Mouse (Mus musculus): ENCODE measurements at regions not wholly inside any gene's neighbourhood (a gene's known extent, or its start where the extent isn't known, plus 50 kb on each side); places are given as distances from the start of the nearest gene placed in this dataset.

GRCm38 (mm10) chr7:130073890-130074819 is 446.0 kb downstream of the Ate1 start:
- DNase-seq (ENCODE audit: low read depth, low spot score), result no peak

GRCm38 (mm10) chr7:130082662-130083061 is 437.5 kb downstream of the Ate1 start:
- DNase-seq (ENCODE audit: low read depth, low spot score), result no peak

GRCm38 (mm10) chr7:130085706-130086105 is 434.5 kb downstream of the Ate1 start:
- no peak for DNase-seq (ENCODE audit: low read depth, low spot score)

GRCm38 (mm10) chr7:130089896-130090610 is 430.1 kb downstream of the Ate1 start:
- no peak for DNase-seq (ENCODE audit: low read depth, low spot score)

- DNase-seq (ENCODE audit: low read depth, low spot score), result no peak
Observed at GRCm38 (mm10) chr7:130091942-130092341, 428.2 kb downstream of the Ate1 start.

GRCm38 (mm10) chr7:130095141-130095540 is 425.0 kb downstream of the Ate1 start:
- no peak for DNase-seq (ENCODE audit: low read depth, low spot score)

- DNase-seq (ENCODE audit: low read depth, low spot score), result no peak
Observed at GRCm38 (mm10) chr7:130098606-130099005, 421.6 kb downstream of the Ate1 start.

GRCm38 (mm10) chr7:130102671-130103070 is 417.5 kb downstream of the Ate1 start:
- no peak for DNase-seq (ENCODE audit: low read depth, low spot score)

- no peak for DNase-seq (ENCODE audit: low read depth, low spot score)
Observed at GRCm38 (mm10) chr7:130106961-130107360, 413.2 kb downstream of the Ate1 start.

GRCm38 (mm10) chr7:130108362-130108761 is 411.8 kb downstream of the Ate1 start:
- no peak for DNase-seq (ENCODE audit: low read depth, low spot score)

Measured in WW6 (cell line).